Mouse (Mus musculus) hindbrain, embryonic 16.5 days (tissue): Measurements from ENCODE around the gene Ankrd11. TPM values are rescaled to one million over a fixed set of nuclear protein-coding genes. Genes with fewer than 3 reads are reported as not detected.

Experiments used
- ATAC-seq: fragments of 200-750 bp; cut with Nextera tagmentation; 2 replicates; pipeline ENCODE4 v1.8.0; 2017; ENCODE audit warnings: moderate TSS enrichment, moderate library complexity
- H3K27ac ChIP-seq: fragments of 300-500 bp; sonication (generic); 2 replicates; pipeline ENCODE4 v1.5.1; 2014; ENCODE audit warnings: low read depth, mild to moderate bottlenecking, control low read depth, low read length, moderate library complexity
- H3K27me3 ChIP-seq: fragments of 300-500 bp; sonication (generic); replicated peaks from 2 replicates; pipeline ENCODE4 v1.6.1; 2014; ENCODE audit warnings: low read length; ENCODE audit not compliant: control insufficient read depth, insufficient read depth
- H3K36me3 ChIP-seq: fragments of 300-500 bp; sonication (generic); 2 replicates; pipeline ENCODE4 v1.6.1; 2014; ENCODE audit warnings: mild to moderate bottlenecking, low read length, moderate library complexity, mixed read lengths; ENCODE audit not compliant: control insufficient read depth, insufficient read depth
- H3K4me1 ChIP-seq: fragments of 300-500 bp; sonication (generic); 2 replicates; pipeline ENCODE4 v1.6.1; 2014; ENCODE audit warnings: low read depth, low read length; ENCODE audit not compliant: control insufficient read depth, insufficient read depth
- H3K4me2 ChIP-seq: fragments of 300-500 bp; sonication (generic); 2 replicates; pipeline ENCODE4 v1.6.1; 2014; ENCODE audit warnings: mild to moderate bottlenecking, low read length, control low read depth, moderate library complexity
- H3K4me3 ChIP-seq: fragments of 300-500 bp; sonication (generic); 2 replicates; pipeline ENCODE4 v1.5.1; 2014; ENCODE audit warnings: mild to moderate bottlenecking, low read length, control low read depth, moderate library complexity
- H3K9ac ChIP-seq: fragments of 300-500 bp; sonication (generic); 2 replicates; pipeline ENCODE4 v1.6.1; 2014; ENCODE audit warnings: low read depth, mild to moderate bottlenecking, control low read depth, low read length, moderate library complexity
- H3K9me3 ChIP-seq: fragments of 300-500 bp; sonication (generic); 2 replicates; pipeline ENCODE4 v1.6.1; 2014; ENCODE audit warnings: mild to moderate bottlenecking, low read length, moderate library complexity; ENCODE audit not compliant: control insufficient read depth
- WGBS: fragments of 180-500 bp; shearing (Covaris S2); extraction: QIAGEN DNeasy Blood & Tissue Kit; methylation state at CpG from one replicate; pipeline ENCODE4 v1.1.7; 2014; 5-methylcytosine and 5-hydroxymethylcytosine counted together
- polyA plus RNA-seq: library from polyadenylated mRNA; unstranded; fragments of >200 nt; fragmentation: Nextera tagmentation; extraction: Ambion mirVana; gene quantifications from 2 replicates; pipeline ENCODE4 v1.2.1, GENCODE M21; 2015

Ankrd11 gene
- polyA plus RNA-seq, result 22.9 and 23.5 TPM in 2 replicates

DNA sequence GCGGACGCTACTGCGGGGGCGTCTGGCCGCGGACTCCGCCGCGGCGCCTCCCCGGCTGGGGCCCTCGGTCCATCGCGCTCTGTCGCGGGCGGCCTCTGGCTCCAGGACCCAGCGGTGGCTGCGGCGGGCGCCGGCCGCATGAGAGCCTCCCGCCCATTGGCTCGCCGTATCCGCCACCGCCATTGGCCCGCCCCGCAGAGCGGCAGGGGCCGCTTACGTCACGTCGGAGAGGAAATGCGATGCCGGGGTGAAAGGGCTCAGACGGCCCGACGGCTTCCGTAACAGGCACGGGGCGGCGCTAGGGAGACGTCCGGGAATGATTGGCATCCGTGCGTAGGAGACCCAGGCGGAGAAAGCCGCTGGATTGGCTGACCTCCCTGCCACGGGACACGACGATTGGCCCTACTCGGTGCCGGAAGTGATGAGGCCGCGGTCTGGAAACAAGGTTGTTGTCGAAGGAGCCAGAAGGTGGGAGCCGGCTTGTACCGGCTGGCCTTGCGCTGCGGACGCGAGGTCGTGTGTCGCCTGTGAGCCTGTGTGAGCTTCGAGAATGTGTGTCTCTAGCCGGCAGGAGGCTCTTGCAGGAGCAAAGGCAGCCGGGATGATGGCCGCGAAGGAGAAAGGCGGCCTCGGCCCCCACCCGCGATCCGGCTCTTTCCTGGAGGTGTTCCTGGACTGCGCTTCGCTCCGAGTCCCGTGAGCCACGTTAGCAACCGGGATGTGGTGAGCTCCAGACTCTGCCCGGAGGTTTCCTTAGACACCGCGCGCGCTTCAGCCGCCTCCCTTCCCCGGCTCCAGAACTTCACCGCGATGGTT lies at the start of gene Ankrd11:
Gene Ankrd11, minus strand, starts transcription at position 120 of the 816 bp plus-strand sequence.
- H3K9ac ChIP-seq, result peak within 1 kb of the TSS; percentile 100
- H3K4me1 ChIP-seq, result peaks cover 33% of the 10 kb centered on the region
- H3K9me3 ChIP-seq, result no peaks in the 10 kb centered on the region
- peak within 1 kb of the TSS; percentile 78 for H3K4me2 ChIP-seq
- H3K27ac ChIP-seq, result peak within 1 kb of the TSS; percentile 95
- WGBS, result under 1% methylated on average over 63 of the region's 91 CpGs
- no peaks in the 10 kb centered on the region for H3K27me3 ChIP-seq
- no peaks in the 10 kb centered on the region for H3K36me3 ChIP-seq
- peak within 1 kb of the TSS; percentile 99 for H3K4me3 ChIP-seq
- ATAC-seq, result peak; percentile 99

GRCm38 (mm10) chr8:123087289-123087688 lies 45.2 kb upstream of the Ankrd11 start:
- no peaks in the 10 kb centered on the region for H3K27me3 ChIP-seq
- peaks cover 56% of the 10 kb centered on the region for H3K36me3 ChIP-seq
- ATAC-seq, result no peak
- H3K4me3 ChIP-seq, result no peak overlapping the region
- H3K4me2 ChIP-seq, result no peak overlapping the region
- H3K9me3 ChIP-seq, result no peaks in the 10 kb centered on the region
- no peak overlapping the region for H3K27ac ChIP-seq
- H3K9ac ChIP-seq, result no peak overlapping the region
- H3K4me1 ChIP-seq, result no peaks in the 10 kb centered on the region
- 87% methylated on average over 9 of the region's 9 CpGs for WGBS

DNA sequence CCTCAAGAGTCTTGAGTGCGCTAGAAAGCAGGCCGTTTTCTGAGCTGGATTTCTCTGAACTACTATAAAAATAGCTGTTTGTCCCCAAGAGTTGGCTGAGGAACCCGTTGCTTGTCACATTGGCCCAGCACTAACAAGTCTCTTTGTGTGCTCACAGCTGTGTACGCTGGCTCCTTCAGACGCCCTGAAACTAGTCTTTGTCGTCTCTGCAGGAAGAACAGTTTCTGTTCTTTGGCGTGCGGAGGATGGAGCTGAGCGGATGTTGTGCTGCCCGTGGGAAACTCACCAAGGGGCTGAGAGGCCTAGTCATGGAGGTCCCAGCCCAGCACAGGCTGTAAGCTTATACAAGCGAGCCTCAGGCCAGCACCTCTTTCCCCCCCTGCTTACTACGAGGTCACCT lies 41.5 kb upstream of the Ankrd11 start:
- H3K36me3 ChIP-seq, result peaks cover 35% of the 10 kb centered on the region
- H3K4me2 ChIP-seq, result no peak overlapping the region
- no peak overlapping the region for H3K4me3 ChIP-seq
- H3K9me3 ChIP-seq, result no peaks in the 10 kb centered on the region
- no peaks in the 10 kb centered on the region for H3K4me1 ChIP-seq
- ATAC-seq, result peak; percentile 54; the same call in 1 of the 2 replicates
- 89% methylated on average over 12 of the region's 12 CpGs for WGBS
- H3K27ac ChIP-seq, result no peak overlapping the region; the same call in 1 of the 2 replicates
- H3K27me3 ChIP-seq, result no peaks in the 10 kb centered on the region
- no peak overlapping the region for H3K9ac ChIP-seq

GRCm38 (mm10) chr8:123082993-123083392 lies 40.9 kb upstream of the Ankrd11 start:
- H3K9ac ChIP-seq, result no peak overlapping the region
- H3K36me3 ChIP-seq, result peaks cover 30% of the 10 kb centered on the region
- H3K9me3 ChIP-seq, result no peaks in the 10 kb centered on the region
- no peaks in the 10 kb centered on the region for H3K27me3 ChIP-seq
- H3K4me2 ChIP-seq, result no peak overlapping the region
- WGBS, result 79% methylated on average over 6 of the region's 6 CpGs
- H3K27ac ChIP-seq, result peak overlapping the region; percentile 14; the same call in 1 of the 2 replicates
- no peak for ATAC-seq
- H3K4me3 ChIP-seq, result no peak overlapping the region
- H3K4me1 ChIP-seq, result no peaks in the 10 kb centered on the region

DNA sequence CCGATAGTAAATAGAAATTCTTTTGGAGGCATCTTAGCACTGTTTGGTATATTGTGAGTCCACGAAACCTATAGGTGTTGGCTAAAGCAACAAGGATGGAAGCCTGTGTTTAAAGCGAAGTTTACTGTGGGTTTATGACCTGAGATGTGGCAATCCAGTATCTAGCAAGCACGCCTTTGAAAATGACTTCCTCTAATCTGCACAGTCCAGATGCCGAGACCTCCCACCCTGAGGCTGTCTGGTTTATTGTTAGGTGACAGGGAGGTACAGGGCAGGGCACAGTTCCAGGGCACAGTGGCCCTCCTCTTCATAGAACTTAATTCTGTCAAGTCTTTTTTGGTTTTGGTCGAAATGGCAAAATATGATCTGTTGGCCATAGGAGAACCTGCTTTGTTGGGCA lies 35.1 kb upstream of the Ankrd11 start:
- no peak for ATAC-seq

DNA sequence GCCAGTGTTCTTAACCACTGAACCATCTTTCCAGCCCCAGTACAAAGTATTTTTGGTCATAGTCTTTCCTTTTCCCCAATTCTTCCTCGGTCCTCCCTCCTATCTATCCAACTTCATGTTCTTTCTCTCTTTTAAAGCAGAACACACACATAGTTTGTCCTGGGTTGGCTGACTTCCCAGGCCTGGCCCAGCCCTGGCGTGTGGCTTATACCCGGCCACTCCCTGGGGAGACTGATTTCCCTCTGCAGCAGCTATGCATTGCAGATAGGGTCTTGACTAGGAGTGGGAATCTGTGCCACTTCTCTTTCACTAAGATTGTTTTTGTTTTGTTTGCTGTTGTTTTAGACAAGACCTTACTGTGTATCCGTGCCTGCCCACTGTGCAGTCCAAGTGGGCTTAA lies 29.1 kb upstream of the Ankrd11 start:
- peaks cover 11% of the 10 kb centered on the region for H3K36me3 ChIP-seq
- no peak overlapping the region for H3K4me3 ChIP-seq
- no peak for ATAC-seq
- 60% methylated on average over 4 of the region's 4 CpGs for WGBS
- H3K9me3 ChIP-seq, result no peaks in the 10 kb centered on the region
- no peak overlapping the region for H3K9ac ChIP-seq
- peaks cover 12% of the 10 kb centered on the region for H3K4me1 ChIP-seq
- H3K27me3 ChIP-seq, result no peaks in the 10 kb centered on the region
- H3K27ac ChIP-seq, result no peak overlapping the region
- H3K4me2 ChIP-seq, result no peak overlapping the region

More for the DNA sequence above, 35.1 kb upstream of the Ankrd11 start:
- H3K27ac ChIP-seq, result no peak overlapping the region
- H3K27me3 ChIP-seq, result no peaks in the 10 kb centered on the region
- H3K36me3 ChIP-seq, result peaks cover 25% of the 10 kb centered on the region
- no peaks in the 10 kb centered on the region for H3K4me1 ChIP-seq
- no peak overlapping the region for H3K4me3 ChIP-seq
- no peak overlapping the region for H3K4me2 ChIP-seq
- no peak overlapping the region for H3K9ac ChIP-seq
- H3K9me3 ChIP-seq, result no peaks in the 10 kb centered on the region
- WGBS, result 94% methylated on average over 6 of the region's 6 CpGs

GRCm38 (mm10) chr8:123066101-123066683 lies 24.1 kb upstream of the Ankrd11 start:
- Histone ChIP-seq H3K4me3 (peak overlapping the region; percentile 94), H3K27ac (peak overlapping the region; percentile 97), H3K9me3 (no peaks in the 10 kb centered on the region), H3K4me2 (peak overlapping the region; percentile 69), H3K36me3 (0 out of 2 replicates have a peak, but pooled peaks cover 1% of the 10 kb centered on the region), H3K4me1 (peaks cover 23% of the 10 kb centered on the region), H3K27me3 (no peaks in the 10 kb centered on the region), H3K9ac (peak overlapping the region; percentile 99)
- ATAC-seq, result no peak
- WGBS, result 40% methylated on average over 7 of the region's 7 CpGs

GRCm38 (mm10) chr8:123065214-123066100 lies 23.4 kb upstream of the Ankrd11 start:
- peak overlapping the region; percentile 75 for H3K4me2 ChIP-seq
- no peaks in the 10 kb centered on the region for H3K27me3 ChIP-seq
- no peaks in the 10 kb centered on the region for H3K36me3 ChIP-seq
- H3K4me3 ChIP-seq, result peak overlapping the region; percentile 94
- peaks cover 23% of the 10 kb centered on the region for H3K4me1 ChIP-seq
- H3K27ac ChIP-seq, result peak overlapping the region; percentile 97
- peak; percentile 97 for ATAC-seq
- no peaks in the 10 kb centered on the region for H3K9me3 ChIP-seq
- H3K9ac ChIP-seq, result peak overlapping the region; percentile 99
- under 1% methylated on average over 79 of the region's 84 CpGs for WGBS
